Mouse (Mus musculus) embryo, embryonic 11 days (tissue): ENCODE data around the gene Rnf24.

Experiments used
- DNase-seq: peaks from one replicate; pipeline ENCODE4 v3.0.0-alpha.2; 2015

Gene Rnf24

DNA sequence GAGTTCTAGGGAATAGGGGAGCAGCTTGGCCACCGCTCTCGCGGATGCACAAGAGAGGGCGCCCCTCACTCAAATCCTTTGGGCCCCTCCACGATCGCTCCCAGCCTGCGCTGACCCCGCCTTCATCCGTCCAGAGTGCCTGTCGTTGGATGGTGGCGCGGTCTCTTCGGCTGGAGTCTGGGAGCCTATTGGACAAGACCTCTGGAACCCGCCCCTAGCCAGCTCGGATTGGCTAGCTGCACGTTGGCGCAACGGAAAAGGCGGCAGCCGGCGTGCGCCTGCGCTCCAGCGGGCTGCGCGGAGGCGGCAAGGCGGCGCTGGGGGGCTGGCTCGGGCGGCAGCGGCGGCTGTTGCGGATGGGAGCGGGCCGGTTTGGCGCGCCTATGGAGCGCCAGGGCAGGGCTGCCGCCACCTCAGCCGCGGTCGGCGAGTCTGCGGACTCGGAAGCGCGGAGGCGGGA, 90.4 kb downstream of the Rnf24 start, which contains the start of gene Pank2:
Gene Pank2 (plus strand): TSS at position 283 of the 460 bp plus-strand sequence.
- DNase-seq, result peak; percentile 99

DNA sequence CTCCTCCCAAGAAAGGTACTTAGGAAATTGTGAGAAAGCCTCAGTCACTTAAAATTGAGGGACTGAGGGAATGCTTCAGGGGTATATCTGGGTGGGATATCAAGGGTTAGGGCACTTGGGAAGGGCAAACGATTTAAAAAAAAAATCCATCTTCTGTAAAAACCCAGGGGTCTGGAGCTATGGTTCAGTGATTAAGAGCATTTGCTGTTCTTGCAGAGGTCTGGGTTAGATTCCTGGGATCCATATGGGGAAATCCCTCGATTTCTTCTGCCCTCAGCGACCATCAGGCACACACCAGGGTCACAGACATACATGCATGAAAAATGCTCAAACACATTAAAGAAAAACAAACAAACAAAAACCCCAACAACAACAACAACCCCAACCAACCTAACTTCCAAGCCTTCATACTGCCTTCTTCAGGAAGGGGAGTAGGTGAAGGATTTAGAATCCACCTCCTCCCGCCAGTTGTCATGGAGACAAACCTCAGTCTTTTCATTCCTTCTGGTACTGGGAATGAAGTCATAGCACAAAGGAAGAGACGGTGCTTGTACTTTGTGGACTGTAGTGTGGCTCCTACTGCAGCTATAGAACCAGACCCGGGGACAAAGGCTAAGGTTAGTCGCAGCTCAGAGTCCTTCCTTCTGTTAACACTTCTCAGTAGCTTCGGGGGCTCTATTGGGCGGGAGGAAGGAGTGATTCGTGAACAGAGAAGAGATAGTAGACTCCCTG, 91.0 kb downstream of the Rnf24 start:
- peak; percentile 82 for DNase-seq

DNA sequence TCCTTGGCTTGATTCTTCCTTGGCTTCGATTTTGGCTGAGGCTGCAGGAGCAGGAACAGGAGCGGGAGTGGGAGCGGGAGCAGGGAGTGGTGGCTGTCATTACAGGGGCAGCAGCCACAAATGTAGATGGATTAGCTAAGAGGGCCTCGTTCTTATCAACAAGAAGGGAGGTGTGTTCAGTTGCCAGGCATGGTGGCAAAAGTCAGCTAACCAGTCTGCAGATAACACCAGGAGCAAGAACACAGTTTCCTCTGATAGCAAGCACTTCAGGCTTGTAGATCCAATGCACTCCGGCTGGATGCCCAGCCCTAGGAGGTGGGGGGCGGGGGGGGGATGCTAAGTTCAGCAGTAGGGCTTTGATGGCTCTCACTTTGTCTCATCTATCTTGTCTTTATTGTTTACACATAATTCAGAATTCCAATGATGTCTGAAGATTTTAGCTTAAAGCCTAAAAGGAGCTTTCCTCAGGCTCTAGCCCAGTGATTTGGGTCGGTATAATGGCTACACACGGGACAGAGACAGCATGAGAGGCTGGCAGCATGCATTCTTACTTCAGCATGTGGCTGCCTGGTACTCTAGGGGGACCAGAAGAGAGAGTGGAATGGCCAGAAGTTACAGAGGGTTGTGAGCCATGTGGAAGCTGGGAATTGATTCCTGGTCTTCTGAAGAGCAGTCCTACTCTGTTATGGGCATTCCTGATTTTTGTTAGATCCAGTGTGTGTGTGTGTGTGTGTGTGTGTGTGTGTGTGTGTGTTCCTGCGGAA, 92.0 kb downstream of the Rnf24 start:
- no peak for DNase-seq

DNA sequence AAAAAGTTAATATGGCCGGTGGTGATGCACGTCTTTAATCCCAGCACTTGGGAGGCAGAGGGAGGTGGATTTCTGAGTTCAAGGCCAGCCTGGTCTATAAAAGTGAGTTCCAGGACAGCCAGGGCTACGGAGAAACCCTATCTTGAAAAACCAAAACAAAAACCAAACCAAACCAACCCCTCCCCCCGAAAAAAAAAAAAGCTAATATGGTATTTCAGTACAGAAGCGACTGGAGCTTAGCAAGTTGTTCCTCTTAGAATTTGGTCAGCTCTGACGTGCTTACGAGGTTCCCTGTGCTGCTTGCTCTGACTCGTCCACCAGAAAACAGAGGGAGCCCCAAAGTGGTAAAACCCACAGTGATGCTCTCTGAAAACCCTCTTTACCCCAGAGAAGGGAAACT, 94.0 kb downstream of the Rnf24 start:
- DNase-seq, result no peak

DNA sequence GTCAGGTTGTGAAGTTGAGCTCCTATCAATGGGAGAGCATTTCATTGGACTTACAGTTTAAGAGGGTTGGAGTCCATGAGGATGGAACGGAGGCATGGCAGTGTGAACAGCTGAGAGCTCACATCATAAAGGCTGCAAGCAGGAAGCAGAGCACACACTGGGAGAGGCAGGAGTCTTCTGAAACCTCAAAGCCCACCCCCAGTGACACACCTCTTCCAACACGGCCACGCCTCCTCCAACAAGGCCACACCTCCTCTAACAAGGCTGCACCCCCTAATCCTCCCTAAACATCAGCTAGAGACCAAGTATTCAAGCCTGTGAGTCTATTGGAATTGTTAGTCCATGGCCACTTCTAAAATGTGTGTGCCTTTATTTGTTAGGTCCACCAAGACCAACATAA, 97.0 kb downstream of the Rnf24 start:
- DNase-seq, result no peak

DNA sequence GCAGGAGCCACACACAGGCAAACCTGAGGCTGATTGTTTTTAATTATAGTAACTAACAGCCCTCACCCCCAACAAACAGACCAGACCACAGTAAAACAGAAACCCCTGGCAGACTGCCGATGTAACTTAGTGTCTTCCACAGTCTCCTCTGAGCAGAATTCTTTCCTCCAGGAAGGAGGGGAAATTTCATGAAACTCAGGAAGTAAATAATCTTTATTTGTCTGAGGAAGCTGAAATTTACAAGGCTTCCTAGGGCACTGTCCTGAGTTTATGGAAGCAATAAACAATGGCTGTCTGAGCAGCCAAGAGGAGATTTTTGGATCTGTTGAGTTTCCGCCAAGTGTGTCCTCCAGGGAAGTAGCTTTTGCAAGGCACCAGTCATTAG, 98.4 kb downstream of the Rnf24 start:
- DNase-seq, result no peak

DNA sequence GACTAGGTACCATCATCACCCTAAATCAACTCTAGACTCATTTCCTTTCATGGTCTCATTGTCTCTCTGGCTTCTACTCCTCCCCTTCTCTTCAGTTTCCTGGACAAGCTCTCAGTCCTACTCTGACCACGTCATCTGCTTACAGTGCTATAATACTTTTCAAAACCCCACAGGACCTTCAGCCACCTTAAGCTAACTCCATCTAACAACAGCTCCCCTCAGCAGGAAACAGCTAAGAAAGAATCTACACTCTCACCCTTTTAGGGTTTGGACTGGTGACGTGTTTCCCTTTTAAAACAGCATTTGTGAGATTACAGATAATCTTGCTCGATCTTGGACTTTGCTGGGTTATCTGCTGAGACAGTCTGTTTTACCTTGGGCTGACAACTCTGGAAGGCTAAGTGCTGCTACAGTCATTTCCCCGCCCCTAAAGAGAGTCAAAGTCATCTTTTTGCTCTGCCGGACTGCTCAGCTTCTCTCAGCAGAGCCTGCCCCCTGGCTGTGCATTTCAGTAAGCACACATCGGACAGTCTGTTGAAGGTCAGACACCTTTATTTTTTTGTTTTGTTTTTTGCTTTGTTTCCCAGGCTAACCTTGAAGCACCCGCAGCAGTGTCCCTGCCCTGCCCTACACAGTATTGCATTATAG, 98.9 kb downstream of the Rnf24 start:
- peak; percentile 83 for DNase-seq
